Mouse (Mus musculus) retina, postnatal 1 day (tissue): ENCODE measurements around the gene Dlat.

ENCODE experiments used
- DNase-seq: peaks from one replicate; pipeline ENCODE4 v3.0.0-alpha.2; 2012

Gene Dlat

DNA sequence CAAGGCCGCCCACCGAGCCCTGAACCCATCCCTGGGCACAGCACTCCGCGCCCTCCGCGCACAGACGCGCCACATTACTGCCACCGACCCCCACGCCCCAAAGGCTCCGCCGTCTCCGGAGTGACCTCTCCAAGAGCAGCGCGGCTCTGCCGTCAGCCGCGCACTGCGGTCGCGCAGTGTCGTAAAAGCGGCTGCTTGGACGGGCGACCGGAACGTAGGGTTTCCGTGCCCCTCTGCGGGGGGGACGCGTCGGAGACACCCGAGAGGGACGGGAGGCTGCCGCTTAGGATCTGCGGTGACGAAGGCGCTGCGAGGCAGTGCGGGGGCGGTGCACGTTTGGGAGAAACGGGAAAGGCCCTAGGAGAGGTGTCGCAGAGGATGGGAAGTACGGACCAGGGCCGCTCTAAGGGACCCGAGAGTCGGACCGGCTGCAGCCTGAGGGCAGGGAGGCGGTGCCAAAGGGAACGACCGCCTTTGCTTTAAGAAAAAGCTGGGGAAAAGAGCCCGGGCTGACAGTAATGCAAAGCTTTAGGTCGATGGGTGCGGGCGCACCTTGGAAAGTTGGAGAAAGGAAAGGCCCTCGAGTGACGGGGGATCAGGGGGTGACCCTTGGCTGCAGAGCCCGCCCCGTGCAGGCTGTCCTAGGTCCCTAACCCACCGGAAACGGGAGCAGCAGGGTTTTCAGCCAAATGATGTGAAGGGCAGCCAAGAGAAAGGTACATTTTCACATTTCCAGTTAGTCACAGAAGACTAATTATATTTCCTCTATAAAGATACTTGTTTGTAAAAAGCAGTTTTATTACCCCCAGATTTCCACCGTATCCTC lies at the start of gene Dlat:
Dlat (minus strand) TSS at position 389 of the 826 bp plus-strand sequence.
- DNase-seq, result peak; percentile 95

DNA sequence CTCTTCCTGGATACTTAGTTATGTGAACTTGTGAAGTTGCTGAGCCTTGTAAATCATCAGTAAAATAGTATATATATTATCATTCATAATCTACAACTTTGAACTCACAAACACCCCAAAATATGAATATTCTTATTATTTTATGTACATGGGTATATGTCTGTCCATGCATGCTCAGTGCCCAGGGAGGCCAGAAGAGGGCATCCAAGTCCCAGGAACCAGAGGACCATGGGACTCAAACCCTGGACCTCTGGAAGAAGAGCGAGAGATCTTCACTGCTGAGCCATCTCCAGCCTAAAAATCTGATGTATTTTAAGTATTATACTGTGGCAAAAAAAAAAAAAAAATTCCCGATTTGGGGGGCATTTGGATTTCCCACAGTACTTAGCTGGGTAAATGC lies 49.5 kb upstream of the Dlat start:
- peak; percentile 45 for DNase-seq

DNA sequence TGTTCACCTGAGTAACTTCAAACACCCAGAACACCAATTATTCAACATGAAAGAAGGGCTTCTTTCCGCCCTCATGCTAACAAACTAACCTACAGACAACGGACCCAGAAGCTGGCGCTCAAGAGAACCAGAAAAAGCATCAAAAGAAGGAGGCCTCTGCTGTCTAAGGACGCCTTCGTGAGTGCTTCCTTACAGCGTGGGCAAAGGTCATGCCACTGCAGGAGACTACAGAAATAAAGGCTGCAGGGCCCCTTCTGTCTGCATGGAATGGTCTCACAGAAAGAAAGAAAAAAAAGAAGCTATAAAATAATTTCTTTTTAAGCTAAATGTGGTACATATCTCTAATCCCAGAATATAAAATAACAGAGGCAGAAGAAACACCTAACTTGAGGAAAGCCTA lies 45.3 kb upstream of the Dlat start:
- DNase-seq, result no peak

- DNase-seq, result peak; percentile 35
Observed at GRCm38 (mm10) chr9:50700921-50701691, 41.5 kb upstream of the Dlat start.

- DNase-seq, result peak; percentile 69
Observed at GRCm38 (mm10) chr9:50698418-50699409, 39.1 kb upstream of the Dlat start.

DNA sequence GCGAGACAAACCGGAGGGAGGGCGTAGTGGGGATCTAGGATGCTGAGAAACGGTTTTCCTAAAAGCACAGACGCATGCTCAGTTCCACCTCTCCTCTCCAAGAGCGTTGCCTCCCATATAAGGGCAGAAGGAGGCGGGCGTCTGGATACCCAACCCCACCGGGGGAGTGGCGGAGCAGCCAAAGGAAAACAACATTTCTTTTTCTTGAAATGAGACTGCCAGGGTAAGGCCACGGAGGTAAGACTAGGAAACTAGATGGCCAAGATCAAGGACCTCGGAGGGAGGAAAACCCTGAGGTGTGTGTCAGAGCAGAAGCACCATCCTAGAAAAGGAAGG lies 38.1 kb upstream of the Dlat start:
- peak; percentile 88 for DNase-seq

GRCm38 (mm10) chr9:50696851-50697705 lies 37.5 kb upstream of the Dlat start:
- DNase-seq, result no peak

DNA sequence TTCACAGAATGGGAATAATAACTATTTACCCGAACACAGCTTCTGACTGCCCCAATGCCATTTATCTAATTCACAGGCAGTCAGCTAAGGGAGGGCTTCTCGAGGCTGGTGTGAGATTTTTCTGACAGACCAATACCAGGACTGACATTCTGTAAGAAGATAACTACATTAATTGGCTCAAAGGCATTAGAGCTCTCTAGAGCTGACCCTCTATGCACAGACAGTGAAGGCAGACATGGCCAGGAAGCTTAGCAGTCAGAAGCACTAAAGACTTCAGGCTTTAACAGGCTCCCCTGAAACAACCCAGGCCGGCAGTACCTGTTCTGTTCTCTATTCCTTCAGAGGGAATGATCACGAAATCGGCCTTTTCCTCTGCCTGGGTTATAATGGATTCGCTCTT lies 35.6 kb upstream of the Dlat start:
- DNase-seq, result peak; percentile 51

GRCm38 (mm10) chr9:50693631-50694030 lies 34.1 kb upstream of the Dlat start:
- DNase-seq, result peak; percentile 67

GRCm38 (mm10) chr9:50692626-50693580 lies 33.3 kb upstream of the Dlat start:
- DNase-seq, result peak; percentile 48

GRCm38 (mm10) chr9:50686866-50687652 lies 27.5 kb upstream of the Dlat start:
- no peak for DNase-seq

GRCm38 (mm10) chr9:50681727-50682126 lies 22.1 kb upstream of the Dlat start:
- no peak for DNase-seq

DNA sequence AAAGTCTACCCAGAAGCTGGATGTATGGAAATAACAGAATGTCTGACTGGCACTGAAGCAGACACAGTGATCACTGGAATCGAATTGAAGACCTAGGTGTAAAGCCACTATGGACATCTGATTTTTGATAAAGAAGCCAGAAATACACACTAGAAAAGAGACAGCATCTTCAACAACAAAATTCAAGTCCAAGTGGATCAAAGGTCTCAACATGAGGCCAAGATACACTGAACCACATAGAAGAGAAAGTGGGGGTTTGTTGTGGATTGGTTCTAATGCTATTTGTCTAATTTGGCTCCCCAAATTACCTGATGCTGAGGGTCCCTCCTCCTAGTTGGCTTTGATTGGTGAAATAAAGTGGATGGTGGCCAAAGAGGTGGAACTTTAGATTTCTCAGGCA lies 19.8 kb upstream of the Dlat start:
- no peak for DNase-seq

DNA sequence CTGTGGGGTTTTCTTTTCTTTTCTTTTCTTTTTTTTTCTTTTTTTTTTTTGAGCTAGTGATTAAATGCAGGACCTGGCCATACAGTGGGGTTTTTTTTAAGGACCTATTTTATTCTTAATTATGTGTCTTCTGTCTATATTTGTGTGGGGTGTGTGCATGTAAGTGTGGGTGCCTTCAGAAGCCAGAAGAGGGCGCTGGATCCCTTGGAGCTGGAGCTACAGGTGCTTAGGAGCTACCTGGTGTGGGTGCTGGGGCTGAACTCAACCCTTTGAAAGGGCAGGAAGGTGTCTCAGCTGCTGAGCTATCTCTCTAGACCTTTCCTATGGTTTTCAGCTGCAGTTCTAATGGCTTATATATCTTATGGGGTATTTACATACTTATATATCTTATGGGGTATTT lies 15.2 kb upstream of the Dlat start:
- DNase-seq, result no peak

- peak; percentile 68 for DNase-seq
Observed at GRCm38 (mm10) chr9:50670690-50671089, 11.1 kb upstream of the Dlat start.

DNA sequence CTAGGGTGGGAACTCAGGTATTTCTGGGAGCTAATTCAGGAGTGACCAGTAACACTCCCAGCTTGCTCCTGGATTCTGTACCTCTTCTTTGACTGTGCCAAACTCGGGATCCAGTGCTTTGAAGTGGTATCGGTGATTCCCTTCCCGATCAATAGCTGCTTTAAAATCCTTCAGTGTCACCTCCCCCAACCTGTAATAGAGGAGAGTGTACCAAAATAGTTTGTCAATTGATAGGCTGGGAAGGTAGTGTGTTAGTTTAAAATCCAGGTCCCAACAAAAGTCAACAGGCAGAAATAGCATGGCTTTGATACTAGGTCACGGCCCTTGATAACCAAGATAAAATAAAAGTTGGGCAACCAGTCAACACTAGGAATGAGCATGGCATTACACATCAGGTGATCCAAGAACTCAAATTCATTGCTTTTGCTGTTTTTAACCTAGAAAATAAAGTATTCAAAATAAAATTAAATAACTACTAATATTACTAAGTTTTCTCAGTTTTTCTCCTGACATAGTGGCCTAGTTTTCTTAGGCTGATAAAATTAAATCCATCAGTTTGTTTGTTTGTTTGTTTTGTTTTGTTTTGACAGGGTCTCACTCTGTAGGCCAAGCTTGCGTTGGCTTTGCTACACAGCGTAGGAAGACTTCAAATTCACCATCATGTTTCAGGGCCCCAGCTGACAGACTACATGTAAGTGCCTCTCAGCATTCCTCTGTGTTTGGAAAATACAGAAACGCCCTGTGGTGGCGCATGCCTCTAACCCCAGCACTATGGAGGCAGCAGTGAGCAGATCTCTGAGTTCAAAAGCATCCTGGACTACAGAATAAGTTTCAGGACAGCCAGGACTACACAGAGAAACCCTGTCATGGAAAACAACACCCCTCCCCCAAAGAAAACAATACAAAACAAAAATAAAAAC lies 8.3 kb upstream of the Dlat start:
- DNase-seq, result no peak

DNA sequence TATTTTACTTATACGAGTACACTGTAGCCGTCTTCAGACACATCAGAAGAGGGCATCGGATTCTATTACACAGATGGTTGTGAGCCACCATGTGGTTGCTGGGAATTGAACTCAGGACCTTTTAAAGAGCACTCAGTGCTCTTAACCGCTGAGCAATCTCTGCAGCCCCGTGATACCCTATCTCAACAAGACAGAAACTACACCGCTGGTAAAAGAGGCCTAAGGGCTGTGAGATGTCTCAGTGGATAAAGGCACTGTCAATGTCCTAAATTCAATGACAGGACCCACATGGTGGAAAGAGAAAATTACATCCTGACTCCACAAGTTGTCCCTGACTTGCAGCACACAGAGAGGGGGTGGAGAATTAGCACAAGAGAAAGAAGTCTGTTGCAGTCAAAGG lies 6.9 kb upstream of the Dlat start:
- no peak for DNase-seq

DNA sequence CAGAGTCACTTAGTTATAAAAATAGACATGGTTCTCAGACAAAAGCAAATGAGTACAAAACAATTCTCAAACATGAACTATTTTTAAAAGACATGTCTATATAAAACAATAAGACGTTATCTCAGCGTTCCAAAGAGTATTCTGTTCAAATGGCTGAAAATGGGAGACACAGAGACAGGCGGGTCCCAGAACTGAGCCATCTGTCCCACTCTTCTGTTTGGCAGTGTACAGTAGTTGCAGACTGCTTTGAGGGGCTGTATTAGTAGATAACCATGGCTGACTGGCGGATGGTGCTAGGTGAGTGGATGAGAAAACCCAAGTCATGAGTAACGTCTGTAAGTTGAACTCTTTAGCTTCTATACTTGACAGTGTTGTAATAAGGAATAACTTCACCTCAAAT lies 5.2 kb upstream of the Dlat start:
- no peak for DNase-seq

GRCm38 (mm10) chr9:50660431-50660830 lies 851 bp upstream of the Dlat start:
- DNase-seq, result peak; percentile 40
